Mouse (Mus musculus) brain, embryonic 14.5 days (tissue): ENCODE data around the gene Lin7c.

Experiments
- CTCF ChIP-seq: fragments of 200-500 bp; IDR thresholded peaks from 2 replicates; pipeline ENCODE4 v1.5.1; 2012; ENCODE audit warnings: inconsistent platforms, mild to moderate bottlenecking, moderate library complexity, borderline replicate concordance; ENCODE audit not compliant: insufficient read depth, insufficient read length; ENCODE audit errors: extremely low read depth
- POLR2A ChIP-seq: fragments of 200-500 bp; IDR thresholded peaks from 2 replicates; pipeline ENCODE4 v1.6.1; 2012; ENCODE audit warnings: mild to moderate bottlenecking, inconsistent platforms, borderline replicate concordance; ENCODE audit not compliant: poor library complexity, insufficient read depth, insufficient read length, severe bottlenecking; ENCODE audit errors: extremely low read depth

DNA sequence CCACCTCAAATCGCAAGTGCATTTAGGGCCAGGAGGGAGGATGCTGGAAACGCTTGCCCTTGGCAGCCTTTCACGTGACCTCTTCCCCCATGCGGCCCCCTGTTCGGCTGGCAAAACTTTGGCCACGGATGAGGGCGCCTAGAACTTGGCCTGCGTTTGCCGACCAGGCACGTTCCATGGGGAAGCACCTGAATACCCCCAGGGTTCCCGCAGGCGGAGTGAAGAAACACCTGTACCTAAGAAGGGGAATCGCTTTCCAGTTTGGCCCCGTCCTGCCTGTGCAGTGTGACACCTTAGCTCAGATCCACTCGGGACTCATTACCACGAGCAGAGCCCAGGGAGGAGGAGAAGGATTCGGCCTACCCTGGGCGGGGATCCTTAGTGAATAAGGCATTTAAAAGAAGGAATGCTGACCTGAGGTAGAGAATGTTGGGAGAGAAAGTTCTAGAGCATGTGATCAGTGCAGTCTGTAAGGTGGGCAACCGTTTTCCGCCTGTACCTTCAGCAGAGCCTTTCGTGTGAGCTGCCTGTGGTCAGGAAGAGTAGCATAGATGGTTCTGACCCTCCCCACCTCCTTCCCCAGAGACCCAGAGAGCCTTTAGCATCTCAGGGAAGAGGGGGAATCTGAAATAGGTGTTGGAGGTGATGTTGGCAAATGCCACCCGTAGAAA lies 28.1 kb downstream of the Lin7c start:
- TF ChIP-seq CTCF (no peak), POLR2A (no peak)
